Mouse (Mus musculus) small intestine, adult 2 months (tissue): ENCODE measurements around the gene Gstz1.

Experiments used
- CTCF ChIP-seq: fragments of 200-500 bp; IDR thresholded peaks from 2 replicates; pipeline ENCODE4 v1.5.1; 2012; ENCODE audit warnings: low read depth, mild to moderate bottlenecking, control low read depth, inconsistent platforms, low read length, moderate library complexity, mixed read lengths; ENCODE audit not compliant: insufficient replicate concordance, insufficient read length; ENCODE audit errors: extremely low read depth
- POLR2A ChIP-seq: fragments of 200-500 bp; IDR thresholded peaks from 2 replicates; pipeline ENCODE4 v1.6.1; 2012; ENCODE audit warnings: low read depth, mild to moderate bottlenecking, control low read depth, inconsistent platforms, low read length, moderate library complexity

GRCm38 (mm10) chr12:87201694-87202093, 54.7 kb downstream of the Gstz1 start:
- no peak for TF ChIP-seq CTCF
- no peak for TF ChIP-seq POLR2A
